In the genomic region with DNA sequence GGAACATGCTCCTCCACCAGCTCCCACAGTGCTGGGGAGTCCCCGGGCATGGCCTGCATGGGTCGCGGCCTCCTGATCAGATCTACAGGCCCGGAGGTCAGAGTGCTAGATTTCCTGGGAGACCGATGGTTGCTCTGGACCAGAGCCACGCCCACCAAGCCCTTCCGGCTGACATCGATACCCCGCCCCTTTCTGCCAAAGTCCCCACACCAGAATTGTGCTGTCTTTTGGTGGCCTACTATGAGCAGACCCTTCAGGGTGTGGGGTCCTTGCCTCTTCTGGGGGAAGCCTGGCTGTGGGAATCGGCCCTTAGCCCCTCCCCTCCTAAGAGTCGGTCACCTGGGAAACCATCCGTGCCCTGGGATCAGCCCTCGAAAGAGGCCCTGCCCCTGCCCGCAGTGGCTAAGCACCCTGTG, we compare ENCODE assay signal across 8 mouse cellular contexts. TPM values are rescaled to one million over a fixed set of nuclear protein-coding genes. Genes with fewer than 3 reads are reported as not detected.
DNase-seq lines count a peak whose midpoint lies in the region; ATAC-seq lines count a peak whose summit lies in the region.

A gene (minus strand): TSS at position 87 of the 416 bp plus-strand sequence.

- peaks cover 43% of the 10 kb centered on the region for H3K36me3 ChIP-seq in heart, embryonic 13.5 days
- peaks cover 43% of the 10 kb centered on the region for H3K36me3 ChIP-seq in hindbrain, embryonic 12.5 days
- peaks cover 30% of the 10 kb centered on the region; the same call in 1 of the 2 replicates for H3K36me3 ChIP-seq in neural tube, embryonic 14.5 days (ENCODE audit: control insufficient read depth, insufficient read depth, low read length)

- no peaks in the 10 kb centered on the region for H3K9me3 ChIP-seq in heart, embryonic 13.5 days
- H3K9me3 ChIP-seq in hindbrain, embryonic 12.5 days (replicated peaks) = no peaks in the 10 kb centered on the region
- no peaks in the 10 kb centered on the region for H3K9me3 ChIP-seq in neural tube, embryonic 14.5 days (ENCODE audit: control insufficient read depth, low read length)

- H3K4me1 ChIP-seq in heart, embryonic 13.5 days = peaks cover 19% of the 10 kb centered on the region
- H3K4me1 ChIP-seq in hindbrain, embryonic 12.5 days = peaks cover 25% of the 10 kb centered on the region
- no peaks in the 10 kb centered on the region for H3K4me1 ChIP-seq in neural tube, embryonic 14.5 days (ENCODE audit: control insufficient read depth, insufficient read depth, low read length)

- peak within 1 kb of the TSS; percentile 45 for H3K4me3 ChIP-seq in heart, embryonic 13.5 days
- no peak within 1 kb of the TSS for H3K4me3 ChIP-seq in hindbrain, embryonic 12.5 days
- no peak within 1 kb of the TSS for H3K4me3 ChIP-seq in neural tube, embryonic 14.5 days (ENCODE audit: low read depth, low read length)

- H3K4me2 ChIP-seq in heart, embryonic 13.5 days = peak within 1 kb of the TSS; percentile 72
- H3K4me2 ChIP-seq in hindbrain, embryonic 12.5 days (replicated peaks) = peak within 1 kb of the TSS; percentile 36
- 0 out of 2 replicates have a peak within 1 kb of the TSS, but pooled peaks have one; percentile 14 for H3K4me2 ChIP-seq in neural tube, embryonic 14.5 days (ENCODE audit: low read depth, low read length)

- DNase-seq in heart, adult 8-10 months (ENCODE audit: low spot score) = no peak
- peak; percentile 75 for DNase-seq in liver
- DNase-seq in layer of hippocampus, adult 18-20 months (ENCODE audit: low spot score in 2 of 2) = no peak
- no peak for DNase-seq in frontal cortex, postnatal 10 days (ENCODE audit: low spot score in 2 of 2)
- no peak for DNase-seq in left cerebral cortex, postnatal 36 days (ENCODE audit: low spot score in 2 of 2)

- H3K9ac ChIP-seq in heart, embryonic 13.5 days = peak within 1 kb of the TSS; percentile 70
- peak within 1 kb of the TSS; percentile 45; the same call in 1 of the 2 replicates for H3K9ac ChIP-seq in hindbrain, embryonic 12.5 days
- 0 out of 2 replicates have a peak within 1 kb of the TSS, but pooled peaks have one; percentile 11 for H3K9ac ChIP-seq in neural tube, embryonic 14.5 days (replicated peaks; ENCODE audit: low read depth, low read length)

- H3K27ac ChIP-seq in heart, embryonic 13.5 days (replicated peaks) = no peak within 1 kb of the TSS
- 0 out of 2 replicates have a peak within 1 kb of the TSS, but pooled peaks have one; percentile 5 for H3K27ac ChIP-seq in hindbrain, embryonic 12.5 days
- no peak within 1 kb of the TSS for H3K27ac ChIP-seq in neural tube, embryonic 14.5 days (ENCODE audit: low read depth, low read length)

- intact Hi-C loops in left cerebral cortex, postnatal 36 days (cut with DNase I) = no loop called here

- H3K27me3 ChIP-seq in heart, embryonic 13.5 days (replicated peaks) = peaks cover 19% of the 10 kb centered on the region
- 0 out of 2 replicates have a peak, but pooled peaks cover 1% of the 10 kb centered on the region for H3K27me3 ChIP-seq in hindbrain, embryonic 12.5 days
- no peaks in the 10 kb centered on the region for H3K27me3 ChIP-seq in neural tube, embryonic 14.5 days (ENCODE audit: control insufficient read depth, insufficient read depth, low read length)

- no peak for ATAC-seq in heart, embryonic 13.5 days (ENCODE audit: extremely low read depth, insufficient number of reproducible peaks, low FRiP score, low TSS enrichment)
- 0 out of 2 replicates have a peak, but pooled peaks have one; percentile 17 for ATAC-seq in hindbrain, embryonic 12.5 days (ENCODE audit: low FRiP score)
- ATAC-seq in neural tube, embryonic 14.5 days (ENCODE audit: low read depth) = no peak; the same call in 1 of the 2 replicates

- WGBS in heart, embryonic 13.5 days = 10% methylated on average over 14 of the region's 14 CpGs
- 6% methylated on average over 14 of the region's 14 CpGs for WGBS in hindbrain, embryonic 12.5 days
- 10% methylated on average over 14 of the region's 14 CpGs for WGBS in neural tube, embryonic 14.5 days

RNA-seq across cellular contexts. Expression of the gene that starts here (rescaled TPM):
- 0.74 and 1.1 TPM in 2 replicates for polyA plus RNA-seq in heart, embryonic 13.5 days (2015; fragmentation: Nextera tagmentation; extraction: Ambion mirVana)
- total RNA-seq in heart, adult 8-10 months (2022) = under 1 TPM in 2 of 4 experiments, not detected in 2; 0.25 to 0.50 TPM
- 2.9 TPM in 2 replicates for polyA plus RNA-seq in hindbrain, embryonic 12.5 days (2016; fragmentation: Nextera tagmentation; extraction: Ambion mirVana)
- polyA plus RNA-seq in neural tube, embryonic 14.5 days (2014; fragmentation: Nextera tagmentation; extraction: Ambion mirVana) = 1.4 and 2.6 TPM in 2 replicates
- total RNA-seq in layer of hippocampus, adult 18-20 months (2021) = under 1 TPM; 0.28 to 0.72 TPM
- total RNA-seq in left cerebral cortex, postnatal 36 days (2021) = 1 to 10 TPM in 1 of 2 experiments, under 1 TPM in 1; 0.79 to 1.2 TPM

Comparison
In these comparisons a context has a peak if more than half of its experiments do, and no peak if none do; other contexts are left out.
1. H3K4me2 ChIP-seq: peak in every context shown above with its lines; median percentile 72 in heart, embryonic 13.5 days; 36 in hindbrain, embryonic 12.5 days; 14 in neural tube, embryonic 14.5 days.
2. H3K9ac ChIP-seq: peak in every context shown above with its lines; median percentile 70 in heart, embryonic 13.5 days; 45 in hindbrain, embryonic 12.5 days; 11 in neural tube, embryonic 14.5 days.